Mouse (Mus musculus): ENCODE data around the gene Trim62. TPM values are rescaled to one million over a fixed set of nuclear protein-coding genes. Genes with fewer than 3 reads are reported as not detected.

Gene Trim62
- total RNA-seq (2021): 10.0 and 11.0 TPM in 2 replicates
- long read RNA-seq, experiment 1, transcript Trim62-201 (5 exons, 3,752 nt): major isoform, 28 of 35 reads
- long read RNA-seq, experiment 1, partial matches to known transcripts: 2 of 35 reads
- long read RNA-seq, experiment 1, other reads (novel, unspliced or antisense): 5 of 35 reads
- long read RNA-seq, experiment 2, transcript Trim62-201 (5 exons, 3,752 nt): major isoform, 22 of 24 reads
- long read RNA-seq, experiment 2, partial matches to known transcripts: 2 of 24 reads
- long read RNA-seq, experiment 2, other reads (novel, unspliced or antisense): 0 of 24 reads

- peak; percentile 93 for DNase-seq
Measured at GRCm38 (mm10) chr4:128883379-128883781, at the start of gene Trim62. Gene Trim62 (plus strand): TSS chr4:128883580.

- DNase-seq: no peak
Measured at GRCm38 (mm10) chr4:128838202-128838601, 45.2 kb upstream of the Trim62 start.

- peak; percentile 76 for DNase-seq
Measured at GRCm38 (mm10) chr4:128839811-128840738, 43.3 kb upstream of the Trim62 start.

- no peak for DNase-seq
Measured at GRCm38 (mm10) chr4:128841259-128841658, 42.1 kb upstream of the Trim62 start.

- no peak for DNase-seq
Measured at GRCm38 (mm10) chr4:128844566-128844965, 38.8 kb upstream of the Trim62 start.

- DNase-seq: no peak
Measured at GRCm38 (mm10) chr4:128845367-128845973, 37.9 kb upstream of the Trim62 start.

- DNase-seq: no peak
Measured at GRCm38 (mm10) chr4:128848961-128849360, 34.4 kb upstream of the Trim62 start.

GRCm38 (mm10) chr4:128849686-128850085, 33.7 kb upstream of the Trim62 start:
- DNase-seq: no peak

- DNase-seq: peak; percentile 36
Measured at GRCm38 (mm10) chr4:128852266-128852887, 31.0 kb upstream of the Trim62 start.

- DNase-seq: peak; percentile 35
Measured at GRCm38 (mm10) chr4:128853117-128853516, 30.3 kb upstream of the Trim62 start.

GRCm38 (mm10) chr4:128855613-128856040, 27.8 kb upstream of the Trim62 start:
- DNase-seq: peak; percentile 87

GRCm38 (mm10) chr4:128857212-128857611, 26.2 kb upstream of the Trim62 start:
- no peak for DNase-seq

- peak; percentile 90 for DNase-seq
Measured at GRCm38 (mm10) chr4:128858226-128858625, 25.2 kb upstream of the Trim62 start.

GRCm38 (mm10) chr4:128858878-128859277, 24.5 kb upstream of the Trim62 start:
- DNase-seq: no peak

- no peak for DNase-seq
Measured at GRCm38 (mm10) chr4:128872992-128873391, 10.4 kb upstream of the Trim62 start.

- DNase-seq: no peak
Measured at GRCm38 (mm10) chr4:128874062-128874461, 9.3 kb upstream of the Trim62 start.

- DNase-seq: no peak
Measured at GRCm38 (mm10) chr4:128875439-128875838, 7.9 kb upstream of the Trim62 start.

GRCm38 (mm10) chr4:128877520-128877919, 5.9 kb upstream of the Trim62 start:
- DNase-seq: no peak

GRCm38 (mm10) chr4:128878901-128879491, 4.4 kb upstream of the Trim62 start:
- no peak for DNase-seq

GRCm38 (mm10) chr4:128883801-128884710, 676 bp downstream of the Trim62 start:
- peak; percentile 77 for DNase-seq

- DNase-seq: no peak
Measured at GRCm38 (mm10) chr4:128884711-128885095, 1.3 kb downstream of the Trim62 start.

All from adrenal gland, postnatal 14 days (tissue).